Mouse (Mus musculus): ENCODE data around the gene Tmem165.

The Tmem165 gene

GRCm38 (mm10) chr5:76246539-76246938 lies 62.9 kb downstream of the Tmem165 start:
- DNase-seq, result no peak

- no peak for DNase-seq
These were observed 67.3 kb downstream of the Tmem165 start for GRCm38 (mm10) chr5:76250948-76251347.

All from kidney, postnatal 4 days (tissue).